ENCODE assay signal across 10 mouse cellular contexts in genomic region chr2:31636742-31637141, GRCm38 (mm10). TPM values are rescaled to one million over a fixed set of nuclear protein-coding genes. Genes with fewer than 3 reads are reported as not detected.
DNase-seq lines count a peak whose midpoint lies in the region; ATAC-seq and TF ChIP-seq lines count a peak whose summit lies in the region.
"Had no signal": no experiment of that assay in that cellular context is flagged by ENCODE, and none has a peak within 500 bp of the region (broad histone marks: within the 10 kb centered on the region; RNA-seq: fewer than 3 reads in every experiment).

No protein-coding gene starts in this region.

- peaks cover 36% of the 10 kb centered on the region for H3K4me1 ChIP-seq in kidney, embryonic 16.5 days (ENCODE audit: insufficient read depth, low read length)
- 0 out of 2 replicates have a peak, but pooled peaks cover 3% of the 10 kb centered on the region for H3K4me1 ChIP-seq in kidney, adult 2 months (ENCODE audit: control insufficient read depth, insufficient read depth, low read length)
- peaks cover 10% of the 10 kb centered on the region for H3K4me1 ChIP-seq in embryonic facial prominence, embryonic 11.5 days (ENCODE audit: control insufficient read depth, insufficient read depth, low read length)
- peaks cover 15% of the 10 kb centered on the region for H3K4me1 ChIP-seq in intestine, embryonic 14.5 days (replicated peaks; ENCODE audit: control insufficient read depth, insufficient read depth, low read length)
- H3K4me1 ChIP-seq in neural tube, embryonic 14.5 days (ENCODE audit: control insufficient read depth, insufficient read depth, low read length), result peaks cover 14% of the 10 kb centered on the region; the same call in 1 of the 2 replicates

- WGBS in kidney, embryonic 16.5 days, result 0% methylated on average over 35 of the region's 35 CpGs
- WGBS in kidney, adult 2 months, result 4% methylated on average over 34 of the region's 35 CpGs
- WGBS in embryonic facial prominence, embryonic 11.5 days, result under 1% methylated on average over 35 of the region's 35 CpGs
- WGBS in intestine, embryonic 14.5 days, result under 1% methylated on average over 34 of the region's 35 CpGs
- WGBS in neural tube, embryonic 14.5 days, result under 1% methylated on average over 35 of the region's 35 CpGs

- H3K36me3 ChIP-seq in kidney, embryonic 16.5 days (ENCODE audit: insufficient read depth, low read length), result no peaks in the 10 kb centered on the region
- no peaks in the 10 kb centered on the region for H3K36me3 ChIP-seq in kidney, adult 2 months (ENCODE audit: control insufficient read depth, insufficient read depth, low read length)
- H3K36me3 ChIP-seq in embryonic facial prominence, embryonic 11.5 days (replicated peaks; ENCODE audit: control insufficient read depth, insufficient read depth, low read depth, low read length), result no peaks in the 10 kb centered on the region
- H3K36me3 ChIP-seq in intestine, embryonic 14.5 days (ENCODE audit: control insufficient read depth, insufficient read depth, low read length), result no peaks in the 10 kb centered on the region
- no peaks in the 10 kb centered on the region for H3K36me3 ChIP-seq in neural tube, embryonic 14.5 days (ENCODE audit: control insufficient read depth, insufficient read depth, low read length)

- no peak overlapping the region for H3K27ac ChIP-seq in kidney, embryonic 16.5 days (ENCODE audit: low read length)
- no peak overlapping the region for H3K27ac ChIP-seq in kidney, adult 2 months (ENCODE audit: insufficient read depth, low read depth, low read length)
- no peak overlapping the region for H3K27ac ChIP-seq in embryonic facial prominence, embryonic 11.5 days (replicated peaks; ENCODE audit: low read depth, low read length)
- H3K27ac ChIP-seq in intestine, embryonic 14.5 days (ENCODE audit: low read depth), result no peak overlapping the region
- H3K27ac ChIP-seq in neural tube, embryonic 14.5 days (ENCODE audit: low read depth, low read length), result no peak overlapping the region
- H3K27ac ChIP-seq in left cerebral cortex, adult 2 months, result no peak overlapping the region

- ATAC-seq in kidney, embryonic 16.5 days (ENCODE audit: low FRiP score, low TSS enrichment), result no peak
- ATAC-seq in embryonic facial prominence, embryonic 11.5 days (replicated peaks; ENCODE audit: insufficient number of reproducible peaks, low FRiP score, low TSS enrichment, low read depth), result peak; percentile 69
- ATAC-seq in intestine, embryonic 14.5 days (replicated peaks; ENCODE audit: low FRiP score, low TSS enrichment, low read depth), result no peak
- ATAC-seq in neural tube, embryonic 14.5 days (ENCODE audit: low read depth), result peak; percentile 67; the same call in 1 of the 2 replicates

- peaks cover 100% of the 10 kb centered on the region for H3K27me3 ChIP-seq in kidney, embryonic 16.5 days (ENCODE audit: insufficient read depth, low read length)
- H3K27me3 ChIP-seq in kidney, adult 2 months (replicated peaks; ENCODE audit: control insufficient read depth, insufficient read depth, low read length), result peaks cover 15% of the 10 kb centered on the region
- peaks cover 72% of the 10 kb centered on the region for H3K27me3 ChIP-seq in embryonic facial prominence, embryonic 11.5 days (ENCODE audit: control insufficient read depth, insufficient read depth, low read length)
- peaks cover 100% of the 10 kb centered on the region for H3K27me3 ChIP-seq in intestine, embryonic 14.5 days (replicated peaks; ENCODE audit: control insufficient read depth, insufficient read depth, low read length)
- peaks cover 58% of the 10 kb centered on the region for H3K27me3 ChIP-seq in neural tube, embryonic 14.5 days (ENCODE audit: control insufficient read depth, insufficient read depth, low read length)

- TF ChIP-seq CTCF in kidney, adult 2 months (conservative IDR thresholded peaks at IDR 0.05; ENCODE audit: insufficient read depth, insufficient read length, low read depth, low read length), result no peak
- no peak for TF ChIP-seq CTCF in left cerebral cortex, adult 2 months (IDR thresholded peaks at IDR 0.05)

- no peak for DNase-seq in kidney, adult 2 months
- peak; percentile 55 for DNase-seq in embryonic facial prominence, embryonic 11.5 days (ENCODE audit: low spot score)
- peak; percentile 66 for DNase-seq in intestine, embryonic 14.5 days (ENCODE audit: low spot score)
- no peak for DNase-seq in spleen, postnatal 4 days (ENCODE audit: low spot score in 2 of 2)
- DNase-seq in thymus, postnatal 4 days, result no peak
- DNase-seq in left cerebral cortex, adult 2 months (ENCODE audit: extremely low spot score in 1 of 2, low spot score in 2 of 2), result no peak

- H3K9ac ChIP-seq in kidney, embryonic 16.5 days (replicated peaks; ENCODE audit: low read length), result no peak overlapping the region
- H3K9ac ChIP-seq in embryonic facial prominence, embryonic 11.5 days (replicated peaks; ENCODE audit: low read length), result 0 out of 2 replicates have a peak overlapping the region, but pooled peaks have one; percentile 18
- H3K9ac ChIP-seq in intestine, embryonic 14.5 days (ENCODE audit: low read length), result no peak overlapping the region
- 0 out of 2 replicates have a peak overlapping the region, but pooled peaks have one; percentile 0 for H3K9ac ChIP-seq in neural tube, embryonic 14.5 days (replicated peaks; ENCODE audit: low read depth, low read length)

- H3K4me3 ChIP-seq in kidney, embryonic 16.5 days (ENCODE audit: low read length), result peak overlapping the region; percentile 27
- no peak overlapping the region for H3K4me3 ChIP-seq in kidney, adult 2 months (ENCODE audit: insufficient read depth, low read depth, low read length)
- peak overlapping the region; percentile 22 for H3K4me3 ChIP-seq in embryonic facial prominence, embryonic 11.5 days (ENCODE audit: low read depth, low read length)
- H3K4me3 ChIP-seq in intestine, embryonic 14.5 days (ENCODE audit: low read depth, low read length), result peak overlapping the region; percentile 16; the same call in 1 of the 2 replicates
- peak overlapping the region; percentile 14 for H3K4me3 ChIP-seq in neural tube, embryonic 14.5 days (ENCODE audit: low read depth, low read length)
- no peak overlapping the region for H3K4me3 ChIP-seq in left cerebral cortex, adult 2 months

- H3K9me3 ChIP-seq in kidney, embryonic 16.5 days (ENCODE audit: low read length), result no peaks in the 10 kb centered on the region
- H3K9me3 ChIP-seq in embryonic facial prominence, embryonic 11.5 days (replicated peaks; ENCODE audit: control insufficient read depth, low read length), result no peaks in the 10 kb centered on the region
- H3K9me3 ChIP-seq in intestine, embryonic 14.5 days (ENCODE audit: control insufficient read depth, low read length), result no peaks in the 10 kb centered on the region
- no peaks in the 10 kb centered on the region for H3K9me3 ChIP-seq in neural tube, embryonic 14.5 days (ENCODE audit: control insufficient read depth, low read length)

- intact Hi-C loops in left cerebral cortex, adult 2 months (cut with DNase I), result no loop called here

- no peak for TF ChIP-seq POLR2A in kidney, adult 2 months (IDR thresholded peaks at IDR 0.05; ENCODE audit: low read depth, low read length)

- peak overlapping the region; percentile 36; the same call in 1 of the 2 replicates for H3K4me2 ChIP-seq in kidney, embryonic 16.5 days (replicated peaks; ENCODE audit: low read depth, low read length)
- peak overlapping the region; percentile 33 for H3K4me2 ChIP-seq in embryonic facial prominence, embryonic 11.5 days (ENCODE audit: low read depth, low read length)
- peak overlapping the region; percentile 30 for H3K4me2 ChIP-seq in intestine, embryonic 14.5 days (ENCODE audit: low read length)
- peak overlapping the region; percentile 33 for H3K4me2 ChIP-seq in neural tube, embryonic 14.5 days (ENCODE audit: low read depth, low read length)

RNA-seq across cellular contexts. Expression of gene Prdm12, which starts 3.1 kb away (rescaled TPM):
- not detected in 2 replicates for polyA plus RNA-seq in kidney, embryonic 16.5 days (2015; fragmentation: Nextera tagmentation; extraction: Ambion mirVana)
- not detected in 2 replicates for polyA plus RNA-seq in kidney, adult 2 months (2012; rRNA removed)
- polyA plus RNA-seq in embryonic facial prominence, embryonic 11.5 days (2014; fragmentation: Nextera tagmentation; extraction: Ambion mirVana), result 4.5 and 6.2 TPM in 2 replicates
- not detected in 2 replicates for polyA plus RNA-seq in intestine, embryonic 14.5 days (2014; fragmentation: Nextera tagmentation; extraction: Ambion mirVana)
- polyA plus RNA-seq in neural tube, embryonic 14.5 days (2014; fragmentation: Nextera tagmentation; extraction: Ambion mirVana), result 1.1 and 16.6 TPM in 2 replicates
- total RNA-seq in left cerebral cortex, adult 2 months (2021), result under 1 TPM; 0.14 to 0.72 TPM
- total RNA-seq: gastrocnemius, adult 8-10 months; MEL had no signal

RNA-seq across cellular contexts. Expression of gene Exosc2, which starts 33.8 kb away (rescaled TPM):
- 75.1 and 79.7 TPM in 2 replicates for polyA plus RNA-seq in kidney, embryonic 16.5 days (2015; fragmentation: Nextera tagmentation; extraction: Ambion mirVana)
- 9.8 and 11.4 TPM in 2 replicates for polyA plus RNA-seq in kidney, adult 2 months (2012; rRNA removed)
- polyA plus RNA-seq in embryonic facial prominence, embryonic 11.5 days (2014; fragmentation: Nextera tagmentation; extraction: Ambion mirVana), result 77.3 and 82.1 TPM in 2 replicates
- polyA plus RNA-seq in intestine, embryonic 14.5 days (2014; fragmentation: Nextera tagmentation; extraction: Ambion mirVana), result 65.4 and 70.7 TPM in 2 replicates
- 30.4 and 35.9 TPM in 2 replicates for polyA plus RNA-seq in neural tube, embryonic 14.5 days (2014; fragmentation: Nextera tagmentation; extraction: Ambion mirVana)
- total RNA-seq in left cerebral cortex, adult 2 months (2021), result 10 to 100 TPM; 21.3 to 22.8 TPM

RNA-seq across cellular contexts. Expression of gene Abl1, which starts 51.4 kb away (rescaled TPM):
- polyA plus RNA-seq in kidney, embryonic 16.5 days (2015; fragmentation: Nextera tagmentation; extraction: Ambion mirVana), result 43.7 and 48.0 TPM in 2 replicates
- 30.5 and 38.6 TPM in 2 replicates for polyA plus RNA-seq in kidney, adult 2 months (2012; rRNA removed)
- 39.5 and 41.2 TPM in 2 replicates for polyA plus RNA-seq in embryonic facial prominence, embryonic 11.5 days (2014; fragmentation: Nextera tagmentation; extraction: Ambion mirVana)
- polyA plus RNA-seq in intestine, embryonic 14.5 days (2014; fragmentation: Nextera tagmentation; extraction: Ambion mirVana), result 48.1 and 49.8 TPM in 2 replicates
- polyA plus RNA-seq in neural tube, embryonic 14.5 days (2014; fragmentation: Nextera tagmentation; extraction: Ambion mirVana), result 14.5 and 20.4 TPM in 2 replicates
- 10 to 100 TPM; 41.0 to 43.2 TPM for total RNA-seq in left cerebral cortex, adult 2 months (2021)

Comparison
In these comparisons a context has a peak if more than half of its experiments do, and no peak if none do; other contexts are left out.
1. H3K4me3 ChIP-seq: peak in kidney, embryonic 16.5 days (single experiment), embryonic facial prominence, embryonic 11.5 days (single experiment), intestine, embryonic 14.5 days (single experiment) and neural tube, embryonic 14.5 days (single experiment); none in kidney, adult 2 months (single experiment) and left cerebral cortex, adult 2 months (single experiment).
2. ATAC-seq: peak in embryonic facial prominence, embryonic 11.5 days (single experiment) and neural tube, embryonic 14.5 days (single experiment); none in kidney, embryonic 16.5 days (single experiment) and intestine, embryonic 14.5 days (single experiment).
3. H3K9ac ChIP-seq: peak in embryonic facial prominence, embryonic 11.5 days (single experiment) and neural tube, embryonic 14.5 days (single experiment); none in kidney, embryonic 16.5 days (single experiment) and intestine, embryonic 14.5 days (single experiment).
4. DNase-seq: peak in embryonic facial prominence, embryonic 11.5 days (single experiment) and intestine, embryonic 14.5 days (single experiment); none in kidney, adult 2 months (single experiment), spleen, postnatal 4 days (0 of 2), thymus, postnatal 4 days (single experiment) and left cerebral cortex, adult 2 months (0 of 2).
5. Peak in every context shown above with its lines, with median percentiles within 50 percentile points of each other: H3K4me2 ChIP-seq.